Mouse (Mus musculus) stomach, embryonic 14.5 days (tissue): ENCODE measurements at regions not wholly inside any gene's neighbourhood (a gene's known extent, or its start where the extent isn't known, plus 50 kb on each side); places are given as distances from the start of the nearest gene placed in this dataset.

ENCODE experiments used
- ATAC-seq: fragments of 200-750 bp; cut with Nextera tagmentation; 2 replicates; pipeline ENCODE4 v1.8.0; 2017; ENCODE audit warnings: low read depth, moderate TSS enrichment; ENCODE audit not compliant: insufficient number of reproducible peaks, insufficient read depth, low FRiP score
- H3K27ac ChIP-seq: fragments of 300-500 bp; sonication (generic); 2 replicates; pipeline ENCODE4 v1.5.1; 2014; ENCODE audit warnings: mild to moderate bottlenecking, low read length, moderate library complexity, mixed read lengths
- H3K27me3 ChIP-seq: fragments of 300-500 bp; sonication (generic); 2 replicates; pipeline ENCODE4 v1.6.1; 2014; ENCODE audit warnings: low read length, control low read depth, mixed read lengths; ENCODE audit not compliant: control insufficient read depth, insufficient read depth
- H3K36me3 ChIP-seq: fragments of 300-500 bp; sonication (generic); 2 replicates; pipeline ENCODE4 v1.6.1; 2014; ENCODE audit warnings: mild to moderate bottlenecking, control low read depth, low read length, moderate library complexity, mixed read lengths; ENCODE audit not compliant: control insufficient read depth, insufficient read depth
- H3K4me1 ChIP-seq: fragments of 300-500 bp; sonication (generic); 2 replicates; pipeline ENCODE4 v1.6.1; 2014; ENCODE audit warnings: low read length, control low read depth, mixed read lengths; ENCODE audit not compliant: control insufficient read depth, insufficient read depth
- H3K4me2 ChIP-seq: fragments of 300-500 bp; sonication (generic); replicated peaks from 2 replicates; pipeline ENCODE4 v1.6.1; 2014; ENCODE audit warnings: low read depth, low read length, control low read depth
- H3K4me3 ChIP-seq: fragments of 300-500 bp; sonication (generic); 2 replicates; pipeline ENCODE4 v1.5.1; 2014; ENCODE audit warnings: low read depth, low read length, control low read depth
- H3K9ac ChIP-seq: fragments of 300-500 bp; sonication (generic); replicated peaks from 2 replicates; pipeline ENCODE4 v1.6.1; 2014; ENCODE audit warnings: low read depth, mild to moderate bottlenecking, control low read depth, low read length, moderate library complexity, mixed read lengths
- H3K9me3 ChIP-seq: fragments of 300-500 bp; sonication (generic); 2 replicates; pipeline ENCODE4 v1.6.1; 2016; ENCODE audit warnings: low read depth, low read length, control low read depth; ENCODE audit not compliant: control insufficient read depth
- WGBS: fragments of 180-500 bp; shearing (Covaris S2); extraction: QIAGEN DNeasy Blood & Tissue Kit; methylation state at CpG from one replicate; pipeline ENCODE4 v1.1.7; 2014; 5-methylcytosine and 5-hydroxymethylcytosine counted together

- no peaks in the 10 kb centered on the region for H3K9me3 ChIP-seq
- H3K4me2 ChIP-seq: no peak overlapping the region
- no peak overlapping the region for H3K27ac ChIP-seq
- no peaks in the 10 kb centered on the region for H3K36me3 ChIP-seq
- no peak for ATAC-seq
- no peak overlapping the region for H3K4me3 ChIP-seq
- no peaks in the 10 kb centered on the region for H3K27me3 ChIP-seq
- H3K9ac ChIP-seq: no peak overlapping the region
- WGBS: 69% methylated on average over 2 of the region's 3 CpGs
- no peaks in the 10 kb centered on the region for H3K4me1 ChIP-seq
Measured at GRCm38 (mm10) chr14:102048485-102048884, 318.7 kb downstream of the Lmo7 start.

- Histone ChIP-seq H3K27ac (no peak overlapping the region), H3K9ac (no peak overlapping the region), H3K36me3 (no peaks in the 10 kb centered on the region), H3K4me2 (no peak overlapping the region), H3K9me3 (no peaks in the 10 kb centered on the region), H3K27me3 (no peaks in the 10 kb centered on the region), H3K4me3 (no peak overlapping the region), H3K4me1 (no peaks in the 10 kb centered on the region)
- 72% methylated on average over 2 of the region's 2 CpGs for WGBS
- ATAC-seq: no peak
Measured at GRCm38 (mm10) chr14:102038145-102038544, 308.4 kb downstream of the Lmo7 start.

- Histone ChIP-seq H3K36me3 (no peaks in the 10 kb centered on the region), H3K27me3 (no peaks in the 10 kb centered on the region), H3K4me2 (no peak overlapping the region), H3K4me1 (no peaks in the 10 kb centered on the region), H3K9ac (no peak overlapping the region), H3K4me3 (no peak overlapping the region), H3K27ac (no peak overlapping the region), H3K9me3 (no peaks in the 10 kb centered on the region)
- 91% methylated on average over 5 of the region's 5 CpGs for WGBS
- no peak for ATAC-seq
Measured at GRCm38 (mm10) chr14:102037487-102037886, 307.7 kb downstream of the Lmo7 start.

GRCm38 (mm10) chr14:102031047-102031903 is 301.5 kb downstream of the Lmo7 start:
- no peak; the same call in 1 of the 2 replicates for ATAC-seq
- no peak overlapping the region for H3K4me2 ChIP-seq
- WGBS: 42% methylated on average over 10 of the region's 10 CpGs

GRCm38 (mm10) chr14:102024646-102025045 is 294.9 kb downstream of the Lmo7 start:
- Histone ChIP-seq H3K27ac (no peak overlapping the region), H3K36me3 (no peaks in the 10 kb centered on the region), H3K4me3 (no peak overlapping the region), H3K27me3 (no peaks in the 10 kb centered on the region), H3K4me1 (no peaks in the 10 kb centered on the region), H3K9ac (no peak overlapping the region), H3K9me3 (no peaks in the 10 kb centered on the region), H3K4me2 (no peak overlapping the region)
- 0 out of 2 replicates have a peak, but pooled peaks have one; percentile 46 for ATAC-seq
- 54% methylated on average over 3 of the region's 3 CpGs for WGBS

More at GRCm38 (mm10) chr14:102031047-102031903, 301.5 kb downstream of the Lmo7 start:
- Histone ChIP-seq H3K9ac (no peak overlapping the region), H3K4me3 (no peak overlapping the region), H3K27ac (peak overlapping the region; percentile 39; the same call in 1 of the 2 replicates), H3K27me3 (no peaks in the 10 kb centered on the region), H3K36me3 (no peaks in the 10 kb centered on the region), H3K9me3 (no peaks in the 10 kb centered on the region), H3K4me1 (no peaks in the 10 kb centered on the region)

- no peaks in the 10 kb centered on the region for H3K36me3 ChIP-seq
Measured at GRCm38 (mm10) chr14:102020161-102020605, 290.4 kb downstream of the Lmo7 start.

GRCm38 (mm10) chr14:102019320-102019719 is 289.6 kb downstream of the Lmo7 start:
- 88% methylated on average over 2 of the region's 2 CpGs for WGBS
- H3K9ac ChIP-seq: no peak overlapping the region

More at GRCm38 (mm10) chr14:102020161-102020605, 290.4 kb downstream of the Lmo7 start:
- WGBS: 69% methylated on average over 8 of the region's 8 CpGs
- Histone ChIP-seq H3K4me1 (no peaks in the 10 kb centered on the region), H3K27me3 (no peaks in the 10 kb centered on the region), H3K9me3 (no peaks in the 10 kb centered on the region), H3K4me2 (no peak overlapping the region), H3K9ac (no peak overlapping the region), H3K4me3 (no peak overlapping the region), H3K27ac (no peak overlapping the region)
- no peak for ATAC-seq

GRCm38 (mm10) chr14:102016572-102016971 is 286.8 kb downstream of the Lmo7 start:
- no peak for ATAC-seq
- Histone ChIP-seq H3K9me3 (no peaks in the 10 kb centered on the region), H3K9ac (no peak overlapping the region), H3K36me3 (no peaks in the 10 kb centered on the region), H3K4me2 (no peak overlapping the region), H3K4me3 (no peak overlapping the region), H3K27me3 (no peaks in the 10 kb centered on the region), H3K27ac (no peak overlapping the region), H3K4me1 (no peaks in the 10 kb centered on the region)

More at GRCm38 (mm10) chr14:102019320-102019719, 289.6 kb downstream of the Lmo7 start:
- Histone ChIP-seq H3K4me1 (no peaks in the 10 kb centered on the region), H3K36me3 (no peaks in the 10 kb centered on the region), H3K4me2 (no peak overlapping the region), H3K4me3 (no peak overlapping the region), H3K27me3 (no peaks in the 10 kb centered on the region), H3K9me3 (no peaks in the 10 kb centered on the region), H3K27ac (no peak overlapping the region)
- ATAC-seq: no peak
